Mouse (Mus musculus) heart, adult 2 months (tissue): ENCODE data around the gene Krtap5-4.

Experiments
- CTCF ChIP-seq: fragments of 200-600 bp; IDR thresholded peaks from 2 replicates; pipeline ENCODE4 v1.8.1; 2022; ENCODE audit warnings: antibody characterized with exemption, mild to moderate bottlenecking, moderate library complexity
- EP300 ChIP-seq: fragments of 200-500 bp; IDR thresholded peaks from 2 replicates; pipeline ENCODE4 v1.6.1; 2011; ENCODE audit warnings: low read depth, low read length, control low read depth; ENCODE audit not compliant: insufficient read depth
- POLR2A ChIP-seq: fragments of 200-500 bp; IDR thresholded peaks from 2 replicates; pipeline ENCODE4 v1.6.1; 2011; ENCODE audit warnings: mild to moderate bottlenecking, low read depth, low read length, control low read depth; ENCODE audit not compliant: insufficient read depth

- no peak for TF ChIP-seq CTCF
- no peak for TF ChIP-seq POLR2A
- TF ChIP-seq EP300, result no peak
Observed at GRCm38 (mm10) chr7:142322641-142323040, 19.3 kb downstream of the Krtap5-4 start.
